Mouse (Mus musculus) embryo, embryonic 11.5 days (tissue): ENCODE results near the gene Cacnb1.

ENCODE experiments used
- DNase-seq: peaks from one replicate; pipeline ENCODE4 v3.0.0-alpha.2; 2012; ENCODE audit warnings: low read depth, low spot score

Cacnb1 gene

DNA sequence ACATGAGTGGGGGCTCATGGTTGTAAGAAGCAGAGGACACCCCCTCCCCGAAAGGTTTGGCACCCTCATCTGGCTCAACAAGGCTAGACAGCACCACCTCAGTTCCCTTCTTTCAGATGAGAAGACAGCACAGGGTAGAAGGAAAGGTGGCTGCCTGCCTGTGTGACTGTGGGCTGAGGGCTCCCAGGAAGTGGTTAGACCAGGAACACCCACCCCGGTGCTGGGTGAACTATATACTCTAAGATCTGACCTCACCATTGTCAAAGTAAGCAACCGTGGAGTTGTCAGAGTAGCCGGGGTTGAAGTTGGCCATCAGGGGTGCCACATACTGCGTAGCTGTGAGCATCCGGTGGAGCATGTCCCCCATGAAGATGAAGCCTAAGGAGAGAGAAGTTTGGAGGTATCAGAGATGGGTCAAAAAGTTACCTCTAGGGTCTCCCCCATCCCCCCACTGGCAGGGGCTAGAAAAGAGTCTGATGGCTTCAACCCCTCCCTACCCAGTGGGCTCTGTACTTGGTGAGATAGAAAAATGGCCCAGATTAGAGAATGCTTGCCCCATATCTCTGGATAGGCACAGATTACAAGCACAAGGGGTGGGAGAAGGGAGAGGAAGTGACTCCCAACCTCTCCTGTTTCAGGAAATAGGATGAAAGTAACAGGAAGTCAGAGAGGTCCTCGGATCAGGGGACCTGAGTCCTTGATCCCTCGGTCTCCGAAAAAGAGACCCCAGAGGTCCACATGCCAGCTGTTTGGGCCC, 67.5 kb downstream of the Cacnb1 start:
- no peak for DNase-seq

DNA sequence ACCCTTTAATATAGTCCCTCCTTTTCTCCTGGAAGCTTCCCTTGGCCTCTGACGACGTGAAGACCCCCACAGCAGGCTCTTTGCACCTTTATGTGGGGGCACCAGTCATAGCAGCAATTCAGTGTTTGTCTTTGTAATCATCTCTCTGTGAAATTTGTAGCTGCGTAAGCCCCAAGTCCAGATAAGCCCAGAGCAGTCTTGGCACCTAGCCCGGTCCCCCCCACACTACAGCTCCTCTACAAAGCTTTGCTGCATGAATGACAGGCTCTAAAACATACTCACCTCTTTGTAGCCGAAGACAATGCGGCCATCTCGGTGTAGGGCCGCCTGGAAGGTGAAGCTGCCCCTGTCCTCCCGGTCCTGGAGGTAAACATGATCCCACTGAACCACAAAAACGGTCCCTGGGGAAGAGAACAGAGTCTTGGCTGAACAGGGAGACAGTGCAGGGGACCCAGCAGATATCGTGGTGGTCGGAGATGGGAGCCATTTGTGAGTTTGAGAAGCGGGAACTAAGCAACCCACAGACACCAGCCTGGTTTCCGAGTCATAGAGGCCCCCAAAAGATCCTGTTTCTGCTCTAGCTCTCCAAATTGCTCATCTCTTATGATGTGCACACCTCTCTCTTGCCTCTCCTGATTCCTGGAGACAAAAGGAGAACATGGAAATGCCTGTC, 68.2 kb downstream of the Cacnb1 start:
- no peak for DNase-seq

DNA sequence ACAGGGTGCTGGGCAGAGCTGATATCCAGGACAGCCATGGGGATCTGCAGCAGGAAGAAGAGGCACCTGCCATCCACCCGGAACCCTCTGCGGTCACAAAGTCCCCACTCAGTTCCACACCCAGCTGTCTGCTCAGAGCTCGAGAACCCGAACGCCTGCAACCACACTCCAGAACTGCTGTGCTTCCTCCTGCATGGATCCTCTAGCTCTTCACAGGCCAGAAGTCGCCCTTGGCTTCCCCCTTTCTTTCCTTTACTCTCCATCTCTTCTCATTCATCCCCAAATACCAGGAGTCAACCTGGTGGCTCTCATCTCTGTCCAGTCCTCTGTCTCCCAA, 68.9 kb downstream of the Cacnb1 start:
- DNase-seq = no peak

DNA sequence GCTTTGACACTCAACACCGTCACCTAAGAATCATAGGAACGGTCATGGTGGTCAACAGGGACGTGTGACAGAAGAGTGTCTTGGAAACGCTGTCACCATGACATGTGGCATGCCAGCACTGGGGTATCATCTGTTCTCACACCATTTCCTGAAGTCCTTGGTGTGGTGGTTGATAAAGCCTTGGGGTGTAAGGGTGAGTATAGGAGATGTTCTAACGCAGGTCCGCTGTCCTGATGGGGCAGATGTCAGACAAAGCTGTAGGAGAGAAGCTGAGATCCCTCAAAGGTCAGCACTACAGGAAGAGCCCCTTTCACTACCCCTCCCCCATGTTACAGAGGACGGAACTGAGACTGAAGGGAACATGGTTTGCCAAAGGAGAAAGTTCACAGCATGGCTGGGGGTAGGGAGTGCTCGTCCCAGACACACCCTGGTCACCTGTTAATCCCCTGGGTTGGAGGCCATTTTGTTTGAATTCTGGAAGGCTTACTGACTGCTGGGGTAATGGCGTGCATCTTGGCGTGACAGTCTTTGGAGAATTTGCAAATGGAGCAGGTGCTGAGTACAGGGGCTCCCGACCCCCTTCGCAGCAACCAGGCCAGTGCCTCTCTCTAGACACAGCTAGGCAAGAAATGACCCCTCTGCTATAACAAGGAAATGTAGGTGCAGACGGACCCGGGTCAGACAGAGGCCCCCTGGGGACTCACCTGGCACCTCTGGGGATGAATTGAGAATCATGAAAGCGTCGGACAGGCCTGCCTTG, 69.5 kb downstream of the Cacnb1 start:
- no peak for DNase-seq

DNA sequence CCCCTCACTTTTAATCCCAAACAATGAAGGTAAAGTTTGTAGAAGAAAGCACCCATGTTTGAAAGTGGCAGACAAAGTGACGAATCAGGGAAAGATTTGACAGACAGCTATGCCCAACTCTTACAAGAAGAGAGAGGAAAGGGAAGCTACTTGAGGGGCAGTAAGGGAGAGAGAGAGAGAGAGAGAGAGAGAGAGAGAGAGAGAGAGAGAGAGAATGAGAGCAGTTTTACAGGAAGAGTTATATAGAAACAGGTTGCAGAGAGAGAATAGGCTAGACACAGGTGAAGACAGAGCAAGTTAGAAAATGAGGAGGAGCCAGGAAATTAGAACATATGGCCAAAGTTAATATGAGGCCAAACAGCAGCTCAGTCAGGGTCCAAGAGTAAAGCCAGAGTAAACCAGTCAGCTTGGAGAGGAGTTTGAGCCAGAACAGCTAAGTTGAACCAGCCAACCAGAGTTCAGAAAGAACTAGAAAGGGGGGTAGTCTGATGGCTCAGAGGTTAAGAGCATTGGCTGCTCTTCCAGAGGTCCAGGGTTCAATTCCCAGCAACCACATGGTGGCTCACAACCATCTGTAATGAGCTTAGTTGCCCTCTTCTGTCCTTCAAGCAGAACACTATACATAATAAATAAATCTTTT, 70.3 kb downstream of the Cacnb1 start:
- DNase-seq = no peak
